In genomic region chr10:127710331-127710730, GRCm38 (mm10) we compare ENCODE assay signal across 31 mouse cellular contexts. TPM values are rescaled to one million over a fixed set of nuclear protein-coding genes. Genes with fewer than 3 reads are reported as not detected.
"Had no signal": no experiment of that assay in that cellular context is flagged by ENCODE, and none has a peak within 500 bp of the region (broad histone marks: within the 10 kb centered on the region; RNA-seq: fewer than 3 reads in every experiment).

No protein-coding gene starts in this region.

- ATAC-seq: hindbrain, embryonic 16.5 days; inflammation-experienced regulatory T-cells, adult 6 months; intestine, embryonic 15.5 days; intestine, postnatal 0 days; liver, postnatal 0 days had no signal

- H3K36me3 ChIP-seq: heart, embryonic 10.5 days; heart, embryonic 12.5 days; hindbrain, embryonic 10.5 days; hindbrain, embryonic 12.5 days; intestine, embryonic 15.5 days; limb, embryonic 10.5 days; limb, embryonic 12.5 days; liver, embryonic 13.5 days; liver, embryonic 15.5 days had no signal

- H3K27ac ChIP-seq: gastrocnemius, adult 2 months; heart, embryonic 10.5 days; hindbrain, embryonic 10.5 days; hindbrain, embryonic 12.5 days; hindbrain, embryonic 14.5 days; intestine, embryonic 15.5 days; layer of hippocampus, adult 2 months; left cerebral cortex, adult 2 months; limb, embryonic 10.5 days; limb, embryonic 12.5 days; liver, embryonic 13.5 days; liver, embryonic 15.5 days had no signal

- DNase-seq: gastrocnemius, adult 2 months; gastrocnemius, postnatal 10 days; gastrocnemius, postnatal 25 days; heart, adult 18-20 months; heart, postnatal 10 days; heart, postnatal 4 days; kidney, adult 18-20 months; kidney, adult 8-10 months; kidney, postnatal 14 days; kidney, postnatal 4 days; liver; liver, embryonic 13.5 days; liver, postnatal 0 days had no signal

- H3K4me2 ChIP-seq: heart, embryonic 12.5 days; hindbrain, embryonic 12.5 days; hindbrain, embryonic 14.5 days; intestine, embryonic 15.5 days; limb, embryonic 12.5 days; liver, embryonic 11.5 days; liver, embryonic 13.5 days; liver, embryonic 15.5 days had no signal

- H3K27me3 ChIP-seq: hindbrain, embryonic 12.5 days; intestine, embryonic 15.5 days; limb, embryonic 12.5 days had no signal

- H3K9ac ChIP-seq: heart, embryonic 12.5 days; hindbrain, embryonic 12.5 days; hindbrain, embryonic 14.5 days; intestine, embryonic 15.5 days; limb, embryonic 12.5 days; liver, embryonic 13.5 days; liver, embryonic 15.5 days; liver, postnatal 0 days had no signal

- H3K9me3 ChIP-seq: heart, embryonic 10.5 days; heart, embryonic 12.5 days; hindbrain, embryonic 10.5 days; hindbrain, embryonic 12.5 days; intestine, embryonic 15.5 days; limb, embryonic 10.5 days; limb, embryonic 12.5 days; liver, embryonic 13.5 days; liver, embryonic 15.5 days had no signal

- H3K4me1 ChIP-seq: hindbrain, embryonic 10.5 days; hindbrain, embryonic 12.5 days; intestine, embryonic 15.5 days; liver, embryonic 15.5 days had no signal

- H3K4me3 ChIP-seq: gastrocnemius, adult 2 months; heart, embryonic 10.5 days; heart, embryonic 12.5 days; hindbrain, embryonic 10.5 days; hindbrain, embryonic 12.5 days; intestine, embryonic 15.5 days; layer of hippocampus, adult 2 months; left cerebral cortex, adult 2 months; limb, embryonic 10.5 days; limb, embryonic 12.5 days; liver, embryonic 13.5 days; liver, embryonic 15.5 days had no signal

RNA-seq across cellular contexts. Expression of gene Myo1a, which starts 5.4 kb away (rescaled TPM):
- total RNA-seq: gastrocnemius, adult 2 months; granulocyte monocyte progenitor cell, adult 5-6 weeks; heart, postnatal 10 days had no signal
- polyA plus RNA-seq: inflammation-experienced regulatory T-cells, adult 6 months; liver, embryonic 11.5 days had no signal

RNA-seq across cellular contexts. Expression of gene Tac2, which starts 13.9 kb away (rescaled TPM):
- total RNA-seq: gastrocnemius, adult 2 months; gastrocnemius, postnatal 25 days; granulocyte monocyte progenitor cell, adult 5-6 weeks; heart, adult 18-20 months; heart, adult 8-10 months; heart, postnatal 10 days; heart, postnatal 25 days; heart, postnatal 4 days had no signal
- polyA plus RNA-seq: hindbrain, embryonic 10.5 days; hindbrain, embryonic 12.5 days; inflammation-experienced regulatory T-cells, adult 6 months; intestine, postnatal 0 days had no signal

RNA-seq across cellular contexts. Expression of gene Gpr182, which starts 41.2 kb away (rescaled TPM):
- total RNA-seq: granulocyte monocyte progenitor cell, adult 5-6 weeks had no signal
